Mouse (Mus musculus) megakaryocyte, embryonic 14.5 days (primary cell): ENCODE data around the gene Setx.

Source experiments
- FLI1 ChIP-seq: IDR thresholded peaks from 2 replicates; pipeline ENCODE4 v1.6.1; 2012; ENCODE audit warnings: low read length, inconsistent platforms, mixed read lengths
- GATA1 ChIP-seq: IDR thresholded peaks from 3 replicates; pipeline ENCODE4 v1.6.1; 2012; ENCODE audit warnings: mixed read lengths, low read length, inconsistent platforms, borderline replicate concordance

- TF ChIP-seq GATA1 (no peak), FLI1 (no peak)
These were observed 93.1 kb downstream of the Setx start for GRCm38 (mm10) chr2:29217042-29217441.
